Mouse (Mus musculus) lung, adult 2 months (tissue): ENCODE results near the gene Klhl31.

ENCODE experiments used
- CTCF ChIP-seq: fragments of 200-500 bp; IDR thresholded peaks from 2 replicates; pipeline ENCODE4 v1.5.1; 2011; ENCODE audit warnings: mild to moderate bottlenecking, low read length, control low read depth; ENCODE audit not compliant: insufficient read depth
- POLR2A ChIP-seq: fragments of 200-500 bp; IDR thresholded peaks from 2 replicates; pipeline ENCODE4 v1.6.1; 2011; ENCODE audit warnings: low read depth, mild to moderate bottlenecking, control low read depth, low read length, borderline replicate concordance; ENCODE audit errors: extremely low read depth

GRCm38 (mm10) chr9:77653907-77654306 lies 17.6 kb downstream of the Klhl31 start:
- TF ChIP-seq POLR2A (no peak), CTCF (no peak)
